Mouse (Mus musculus) limb, embryonic 13.5 days (tissue): ENCODE data around the gene Slc25a22. TPM values are rescaled to one million over a fixed set of nuclear protein-coding genes. Genes with fewer than 3 reads are reported as not detected.

Source experiments
- ATAC-seq: fragments of 200-750 bp; cut with Nextera tagmentation; 2 replicates; pipeline ENCODE4 v1.8.0; 2017; ENCODE audit warnings: low read depth, moderate number of reproducible peaks, moderate TSS enrichment; ENCODE audit not compliant: low FRiP score
- H3K27ac ChIP-seq: fragments of 300-500 bp; sonication (generic); 2 replicates; pipeline ENCODE4 v1.5.1; 2015; ENCODE audit warnings: inconsistent platforms, mild to moderate bottlenecking, moderate library complexity
- H3K27me3 ChIP-seq: fragments of 300-500 bp; sonication (generic); 2 replicates; pipeline ENCODE4 v1.6.1; 2015; ENCODE audit warnings: mild to moderate bottlenecking, inconsistent platforms
- H3K36me3 ChIP-seq: fragments of 300-500 bp; sonication (generic); 2 replicates; pipeline ENCODE4 v1.6.1; 2015; ENCODE audit warnings: inconsistent platforms, mild to moderate bottlenecking, moderate library complexity
- H3K4me1 ChIP-seq: fragments of 300-500 bp; sonication (generic); 2 replicates; pipeline ENCODE4 v1.6.1; 2015; ENCODE audit warnings: inconsistent platforms
- H3K4me2 ChIP-seq: fragments of 300-500 bp; sonication (generic); replicated peaks from 2 replicates; pipeline ENCODE4 v1.6.1; 2015; ENCODE audit warnings: inconsistent platforms, mild to moderate bottlenecking, moderate library complexity
- H3K4me3 ChIP-seq: fragments of 300-500 bp; sonication (generic); 2 replicates; pipeline ENCODE4 v1.5.1; 2015; ENCODE audit warnings: moderate library complexity, mild to moderate bottlenecking, inconsistent platforms
- H3K9ac ChIP-seq: fragments of 300-500 bp; sonication (generic); 2 replicates; pipeline ENCODE4 v1.6.1; 2015; ENCODE audit warnings: mild to moderate bottlenecking, inconsistent platforms
- H3K9me3 ChIP-seq: fragments of 300-500 bp; sonication (generic); 2 replicates; pipeline ENCODE4 v1.6.1; 2016; ENCODE audit warnings: inconsistent platforms
- WGBS: fragments of 180-500 bp; shearing (Covaris S2); methylation state at CpG from one replicate; pipeline ENCODE4 v1.1.7; 2015; 5-methylcytosine and 5-hydroxymethylcytosine counted together
- polyA plus RNA-seq: library from polyadenylated mRNA; unstranded; fragments of >200 nt; fragmentation: Nextera tagmentation; extraction: Ambion mirVana; gene quantifications from 2 replicates; pipeline ENCODE4 v1.2.1, GENCODE M21; 2015

Gene Slc25a22
- polyA plus RNA-seq, 1 experiment from 2014 or later, result 39.3 TPM

- H3K4me1 ChIP-seq, result peaks cover 45% of the 10 kb centered on the region
- H3K9me3 ChIP-seq, result no peaks in the 10 kb centered on the region
- H3K9ac ChIP-seq, result peak overlapping the region; percentile 63
- no peak for ATAC-seq
- H3K4me2 ChIP-seq, result peak overlapping the region; percentile 71
- 9% methylated on average over 5 of the region's 5 CpGs for WGBS
- peaks cover 79% of the 10 kb centered on the region for H3K27me3 ChIP-seq
- H3K36me3 ChIP-seq, result peaks cover 4% of the 10 kb centered on the region; the same call in 1 of the 2 replicates
- peak overlapping the region; percentile 43 for H3K4me3 ChIP-seq
- no peak overlapping the region for H3K27ac ChIP-seq
Measured at GRCm38 (mm10) chr7:141462333-141462821, 24.7 kb upstream of the Slc25a22 start.

- Histone ChIP-seq H3K9ac (peak overlapping the region; percentile 63), H3K4me2 (peak overlapping the region; percentile 71), H3K27me3 (peaks cover 79% of the 10 kb centered on the region), H3K9me3 (no peaks in the 10 kb centered on the region), H3K4me1 (peaks cover 40% of the 10 kb centered on the region), H3K4me3 (peak overlapping the region; percentile 43), H3K36me3 (peaks cover 4% of the 10 kb centered on the region; the same call in 1 of the 2 replicates), H3K27ac (no peak overlapping the region)
- 2% methylated on average over 59 of the region's 59 CpGs for WGBS
- no peak for ATAC-seq
Measured at GRCm38 (mm10) chr7:141461521-141462332, 24.0 kb upstream of the Slc25a22 start.

- WGBS, result 69% methylated on average over 15 of the region's 15 CpGs
- peaks cover 4% of the 10 kb centered on the region; the same call in 1 of the 2 replicates for H3K36me3 ChIP-seq
- H3K9me3 ChIP-seq, result no peaks in the 10 kb centered on the region
- no peak within 1 kb of the TSS for H3K27ac ChIP-seq
- peaks cover 39% of the 10 kb centered on the region for H3K4me1 ChIP-seq
- H3K4me2 ChIP-seq, result peak within 1 kb of the TSS; percentile 71
- H3K9ac ChIP-seq, result peak within 1 kb of the TSS; percentile 63
- no peak for ATAC-seq
- peaks cover 74% of the 10 kb centered on the region for H3K27me3 ChIP-seq
- peak within 1 kb of the TSS; percentile 43 for H3K4me3 ChIP-seq
Measured at GRCm38 (mm10) chr7:141460391-141461113, 22.9 kb upstream of the Slc25a22 start, which contains the start of gene Cracr2b. Gene Cracr2b, plus strand, starts transcription at chr7:141461094.

GRCm38 (mm10) chr7:141460001-141460390 is 22.3 kb upstream of the Slc25a22 start:
- no peak for ATAC-seq
- no peak overlapping the region for H3K27ac ChIP-seq
- WGBS, result 67% methylated on average over 5 of the region's 5 CpGs
- no peak overlapping the region for H3K9ac ChIP-seq
- peaks cover 69% of the 10 kb centered on the region for H3K27me3 ChIP-seq
- no peaks in the 10 kb centered on the region for H3K9me3 ChIP-seq
- no peak overlapping the region for H3K4me2 ChIP-seq
- H3K36me3 ChIP-seq, result peaks cover 4% of the 10 kb centered on the region; the same call in 1 of the 2 replicates
- peaks cover 35% of the 10 kb centered on the region for H3K4me1 ChIP-seq
- no peak overlapping the region for H3K4me3 ChIP-seq

- peaks cover 62% of the 10 kb centered on the region for H3K27me3 ChIP-seq
- H3K4me3 ChIP-seq, result no peak overlapping the region
- no peak for ATAC-seq
- H3K9me3 ChIP-seq, result no peaks in the 10 kb centered on the region
- H3K36me3 ChIP-seq, result peaks cover 4% of the 10 kb centered on the region; the same call in 1 of the 2 replicates
- 87% methylated on average over 17 of the region's 17 CpGs for WGBS
- H3K4me1 ChIP-seq, result peaks cover 28% of the 10 kb centered on the region
- no peak overlapping the region for H3K4me2 ChIP-seq
- no peak overlapping the region for H3K9ac ChIP-seq
- H3K27ac ChIP-seq, result no peak overlapping the region
Measured at GRCm38 (mm10) chr7:141459301-141459711, 21.6 kb upstream of the Slc25a22 start.

GRCm38 (mm10) chr7:141458661-141459060 is 21.0 kb upstream of the Slc25a22 start:
- WGBS, result 88% methylated on average over 11 of the region's 11 CpGs
- no peak overlapping the region for H3K4me2 ChIP-seq

GRCm38 (mm10) chr7:141457986-141458660 is 20.4 kb upstream of the Slc25a22 start:
- Histone ChIP-seq H3K9me3 (no peaks in the 10 kb centered on the region), H3K9ac (no peak overlapping the region), H3K36me3 (peaks cover 4% of the 10 kb centered on the region; the same call in 1 of the 2 replicates), H3K27ac (no peak overlapping the region), H3K4me1 (peaks cover 22% of the 10 kb centered on the region), H3K4me3 (no peak overlapping the region), H3K4me2 (no peak overlapping the region), H3K27me3 (peaks cover 50% of the 10 kb centered on the region)
- 74% methylated on average over 15 of the region's 15 CpGs for WGBS
- no peak for ATAC-seq

More at GRCm38 (mm10) chr7:141458661-141459060, 21.0 kb upstream of the Slc25a22 start:
- H3K9me3 ChIP-seq, result no peaks in the 10 kb centered on the region
- H3K4me1 ChIP-seq, result peaks cover 22% of the 10 kb centered on the region
- H3K4me3 ChIP-seq, result no peak overlapping the region
- no peak for ATAC-seq
- H3K36me3 ChIP-seq, result peaks cover 4% of the 10 kb centered on the region; the same call in 1 of the 2 replicates
- H3K27me3 ChIP-seq, result peaks cover 55% of the 10 kb centered on the region
- no peak overlapping the region for H3K27ac ChIP-seq
- no peak overlapping the region for H3K9ac ChIP-seq

GRCm38 (mm10) chr7:141457236-141457635 is 19.5 kb upstream of the Slc25a22 start:
- ATAC-seq, result no peak
- 92% methylated on average over 14 of the region's 14 CpGs for WGBS
- H3K9me3 ChIP-seq, result no peaks in the 10 kb centered on the region

GRCm38 (mm10) chr7:141456739-141457138 is 19.0 kb upstream of the Slc25a22 start:
- peak overlapping the region; percentile 97 for H3K4me2 ChIP-seq
- WGBS, result 88% methylated on average over 6 of the region's 6 CpGs

More at GRCm38 (mm10) chr7:141457236-141457635, 19.5 kb upstream of the Slc25a22 start:
- Histone ChIP-seq H3K4me3 (no peak overlapping the region), H3K27ac (no peak overlapping the region), H3K9ac (no peak overlapping the region), H3K4me2 (no peak overlapping the region), H3K4me1 (peaks cover 18% of the 10 kb centered on the region), H3K27me3 (peaks cover 41% of the 10 kb centered on the region), H3K36me3 (peaks cover 5% of the 10 kb centered on the region)

GRCm38 (mm10) chr7:141455610-141456314 is 18.1 kb upstream of the Slc25a22 start:
- no peak for ATAC-seq
- peaks cover 26% of the 10 kb centered on the region for H3K27me3 ChIP-seq
- 1% methylated on average over 23 of the region's 23 CpGs for WGBS
- peaks cover 20% of the 10 kb centered on the region for H3K36me3 ChIP-seq
- H3K9me3 ChIP-seq, result no peaks in the 10 kb centered on the region
- H3K4me3 ChIP-seq, result peak overlapping the region; percentile 66
- H3K4me2 ChIP-seq, result peak overlapping the region; percentile 97
- H3K4me1 ChIP-seq, result peaks cover 9% of the 10 kb centered on the region
- H3K9ac ChIP-seq, result peak overlapping the region; percentile 72
- H3K27ac ChIP-seq, result peak overlapping the region; percentile 17; the same call in 1 of the 2 replicates

More at GRCm38 (mm10) chr7:141456739-141457138, 19.0 kb upstream of the Slc25a22 start:
- H3K9ac ChIP-seq, result no peak overlapping the region
- peaks cover 10% of the 10 kb centered on the region for H3K36me3 ChIP-seq
- H3K4me1 ChIP-seq, result peaks cover 13% of the 10 kb centered on the region
- H3K4me3 ChIP-seq, result no peak overlapping the region
- peaks cover 36% of the 10 kb centered on the region for H3K27me3 ChIP-seq
- H3K9me3 ChIP-seq, result no peaks in the 10 kb centered on the region
- H3K27ac ChIP-seq, result no peak overlapping the region
- no peak for ATAC-seq
